Mouse (Mus musculus): ENCODE results near the gene Atp1a1. TPM values are rescaled to one million over a fixed set of nuclear protein-coding genes. Genes with fewer than 3 reads are reported as not detected.

Atp1a1 gene
- total and polyA plus RNA-seq, 2 experiments, result 163 to 183 TPM

DNA sequence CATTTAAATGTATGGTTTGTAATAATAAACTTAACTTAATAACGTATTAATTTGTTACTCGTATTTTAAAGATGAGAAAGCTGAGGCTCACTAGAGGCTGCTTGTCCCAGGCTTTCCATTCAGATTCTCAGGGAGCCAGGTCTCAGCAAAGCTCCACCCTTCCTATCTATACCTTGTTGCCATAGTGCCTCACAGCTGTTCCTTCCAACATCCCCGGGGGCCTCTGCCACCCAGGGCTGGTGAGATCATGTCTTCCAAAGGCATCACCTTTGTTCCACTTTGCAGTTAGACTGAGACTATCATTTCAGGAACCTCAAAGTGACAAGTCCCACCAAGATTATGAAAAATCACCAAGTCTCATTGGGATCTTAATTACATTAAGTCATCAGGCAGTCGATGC, 63.9 kb downstream of the Atp1a1 start:
- Histone ChIP-seq H3K9ac (ENCODE audit: low read depth, low read length) (no peak overlapping the region), H3K27ac (replicated peaks; ENCODE audit: insufficient read depth, low read depth, low read length) (no peak overlapping the region), H3K79me2 (ENCODE audit: control insufficient read depth, insufficient read depth, low read length) (no peaks in the 10 kb centered on the region), H3K27me3 (ENCODE audit: control insufficient read depth, insufficient read depth, low read length) (no peaks in the 10 kb centered on the region), H3K4me1 (ENCODE audit: control insufficient read depth, insufficient read depth, low read length) (no peaks in the 10 kb centered on the region), H3K4me3 (ENCODE audit: insufficient read depth, low read depth, low read length) (no peak overlapping the region), H3K36me3 (ENCODE audit: control insufficient read depth, insufficient read depth, low read length) (no peaks in the 10 kb centered on the region)
- TF ChIP-seq POLR2A (IDR thresholded peaks at IDR 0.05; ENCODE audit: extremely low read depth, insufficient read depth, low read length), result no peak
- no peak for DNase-seq (ENCODE audit: extremely low read depth, low read depth, low spot score)
- WGBS, result 79% methylated on average over 4 of the region's 4 CpGs

- TF ChIP-seq POLR2A (IDR thresholded peaks at IDR 0.05; ENCODE audit: extremely low read depth, insufficient read depth, low read length) (no peak), CTCF (IDR thresholded peaks at IDR 0.05; ENCODE audit: low read depth, low read length) (no peak)
- Histone ChIP-seq H3K9ac (ENCODE audit: low read depth, low read length) (no peak overlapping the region), H3K79me2 (ENCODE audit: control insufficient read depth, insufficient read depth, low read length) (no peaks in the 10 kb centered on the region), H3K4me3 (ENCODE audit: insufficient read depth, low read depth, low read length) (no peak overlapping the region), H3K36me3 (ENCODE audit: control insufficient read depth, insufficient read depth, low read length) (no peaks in the 10 kb centered on the region), H3K4me1 (ENCODE audit: control insufficient read depth, insufficient read depth, low read length) (no peaks in the 10 kb centered on the region), H3K27ac (replicated peaks; ENCODE audit: insufficient read depth, low read depth, low read length) (no peak overlapping the region), H3K27me3 (ENCODE audit: control insufficient read depth, insufficient read depth, low read length) (no peaks in the 10 kb centered on the region)
- WGBS, result 95% methylated on average over 7 of the region's 7 CpGs
- no peak for DNase-seq (ENCODE audit: extremely low read depth, low read depth, low spot score)
These were observed 68.2 kb downstream of the Atp1a1 start for GRCm38 (mm10) chr3:101536322-101536721.

- no peak for DNase-seq (ENCODE audit: extremely low read depth, low read depth, low spot score)
- Histone ChIP-seq H3K27ac (replicated peaks; ENCODE audit: insufficient read depth, low read depth, low read length) (no peak overlapping the region), H3K4me1 (ENCODE audit: control insufficient read depth, insufficient read depth, low read length) (peaks cover 4% of the 10 kb centered on the region; the same call in 1 of the 2 replicates), H3K79me2 (ENCODE audit: control insufficient read depth, insufficient read depth, low read length) (no peaks in the 10 kb centered on the region), H3K36me3 (ENCODE audit: control insufficient read depth, insufficient read depth, low read length) (no peaks in the 10 kb centered on the region), H3K9ac (ENCODE audit: low read depth, low read length) (no peak overlapping the region), H3K4me3 (ENCODE audit: insufficient read depth, low read depth, low read length) (no peak overlapping the region), H3K27me3 (ENCODE audit: control insufficient read depth, insufficient read depth, low read length) (no peaks in the 10 kb centered on the region)
- 97% methylated on average over 9 of the region's 9 CpGs for WGBS
- TF ChIP-seq CTCF (IDR thresholded peaks at IDR 0.05; ENCODE audit: low read depth, low read length), result no peak
- TF ChIP-seq POLR2A (IDR thresholded peaks at IDR 0.05; ENCODE audit: extremely low read depth, insufficient read depth, low read length), result no peak
These were observed 70.2 kb downstream of the Atp1a1 start for GRCm38 (mm10) chr3:101534311-101534710.

- WGBS, result 61% methylated on average over 2 of the region's 2 CpGs
- Histone ChIP-seq H3K4me3 (ENCODE audit: insufficient read depth, low read depth, low read length) (no peak overlapping the region), H3K27ac (replicated peaks; ENCODE audit: insufficient read depth, low read depth, low read length) (no peak overlapping the region), H3K27me3 (ENCODE audit: control insufficient read depth, insufficient read depth, low read length) (no peaks in the 10 kb centered on the region), H3K9ac (ENCODE audit: low read depth, low read length) (no peak overlapping the region), H3K4me1 (ENCODE audit: control insufficient read depth, insufficient read depth, low read length) (peaks cover 7% of the 10 kb centered on the region), H3K79me2 (ENCODE audit: control insufficient read depth, insufficient read depth, low read length) (no peaks in the 10 kb centered on the region), H3K36me3 (ENCODE audit: control insufficient read depth, insufficient read depth, low read length) (no peaks in the 10 kb centered on the region)
- DNase-seq (ENCODE audit: extremely low read depth, low read depth, low spot score), result peak; percentile 50
- TF ChIP-seq POLR2A (IDR thresholded peaks at IDR 0.05; ENCODE audit: extremely low read depth, insufficient read depth, low read length), result no peak
These were observed 71.1 kb downstream of the Atp1a1 start for GRCm38 (mm10) chr3:101533373-101533772.

GRCm38 (mm10) chr3:101530928-101531327, 73.6 kb downstream of the Atp1a1 start:
- Histone ChIP-seq H3K27me3 (ENCODE audit: control insufficient read depth, insufficient read depth, low read length) (no peaks in the 10 kb centered on the region), H3K4me3 (ENCODE audit: insufficient read depth, low read depth, low read length) (no peak overlapping the region), H3K4me1 (ENCODE audit: control insufficient read depth, insufficient read depth, low read length) (peaks cover 19% of the 10 kb centered on the region), H3K9ac (ENCODE audit: low read depth, low read length) (no peak overlapping the region), H3K27ac (replicated peaks; ENCODE audit: insufficient read depth, low read depth, low read length) (no peak overlapping the region), H3K36me3 (ENCODE audit: control insufficient read depth, insufficient read depth, low read length) (no peaks in the 10 kb centered on the region), H3K79me2 (ENCODE audit: control insufficient read depth, insufficient read depth, low read length) (no peaks in the 10 kb centered on the region)
- TF ChIP-seq POLR2A (IDR thresholded peaks at IDR 0.05; ENCODE audit: extremely low read depth, insufficient read depth, low read length) (no peak), CTCF (IDR thresholded peaks at IDR 0.05; ENCODE audit: low read depth, low read length) (no peak)
- 47% methylated on average over 10 of the region's 10 CpGs for WGBS
- DNase-seq (ENCODE audit: extremely low read depth, low read depth, low spot score), result no peak

DNA sequence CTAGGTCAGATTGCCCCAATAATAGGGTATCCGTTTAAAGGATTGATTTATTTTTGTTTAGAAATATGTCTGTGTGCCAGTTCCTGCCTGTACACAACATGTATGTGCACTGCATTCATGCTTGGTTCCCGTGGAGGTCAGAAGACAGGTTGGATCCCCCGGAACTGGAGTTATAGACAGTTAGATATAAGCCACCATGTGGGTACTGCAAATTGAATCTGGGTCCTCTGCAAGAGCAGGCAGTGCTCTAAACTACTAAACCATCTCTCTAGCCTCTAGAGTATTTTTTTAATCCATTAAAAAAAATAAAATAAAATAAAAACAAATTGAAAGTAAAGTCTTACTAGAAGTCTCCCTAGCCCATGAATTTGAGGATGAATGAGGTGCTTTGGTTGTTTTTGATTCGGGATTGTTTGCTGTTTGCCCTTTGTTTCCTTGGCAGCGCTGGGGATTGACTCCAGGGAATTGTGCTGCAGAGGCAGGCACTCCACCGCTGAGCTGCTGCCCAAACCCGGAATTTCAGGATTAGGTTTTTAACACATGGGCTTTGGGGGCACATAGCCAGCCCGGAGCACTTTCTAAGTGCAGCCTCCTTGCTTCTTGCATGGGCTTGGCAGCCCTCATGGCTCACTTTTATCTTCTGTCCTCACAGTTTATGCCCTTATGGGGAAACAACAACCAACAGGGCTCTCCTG, 75.4 kb downstream of the Atp1a1 start:
- peak; percentile 70 for DNase-seq (ENCODE audit: extremely low read depth, low read depth, low spot score)
- no peaks in the 10 kb centered on the region for H3K36me3 ChIP-seq (ENCODE audit: control insufficient read depth, insufficient read depth, low read length)
- peaks cover 20% of the 10 kb centered on the region for H3K4me1 ChIP-seq (ENCODE audit: control insufficient read depth, insufficient read depth, low read length)
- H3K9ac ChIP-seq (ENCODE audit: low read depth, low read length), result peak overlapping the region; percentile 16; the same call in 1 of the 2 replicates
- no peaks in the 10 kb centered on the region for H3K79me2 ChIP-seq (ENCODE audit: control insufficient read depth, insufficient read depth, low read length)
- WGBS, result 25% methylated on average over 8 of the region's 8 CpGs
- peak overlapping the region; percentile 80 for H3K27ac ChIP-seq (replicated peaks; ENCODE audit: insufficient read depth, low read depth, low read length)
- H3K4me3 ChIP-seq (ENCODE audit: insufficient read depth, low read depth, low read length), result no peak overlapping the region
- H3K27me3 ChIP-seq (ENCODE audit: control insufficient read depth, insufficient read depth, low read length), result no peaks in the 10 kb centered on the region
- TF ChIP-seq CTCF (IDR thresholded peaks at IDR 0.05; ENCODE audit: low read depth, low read length) (no peak), POLR2A (IDR thresholded peaks at IDR 0.05; ENCODE audit: extremely low read depth, insufficient read depth, low read length) (no peak)

Measured in liver, adult 2 months (tissue).